Mouse (Mus musculus) lung, embryonic 15.5 days (tissue): ENCODE measurements around the gene Spc25. TPM values are rescaled to one million over a fixed set of nuclear protein-coding genes. Genes with fewer than 3 reads are reported as not detected.

Experiments used
- ATAC-seq: fragments of 200-750 bp; cut with Nextera tagmentation; 2 replicates; pipeline ENCODE4 v1.8.0; 2017; ENCODE audit warnings: moderate number of reproducible peaks, borderline replicate concordance; ENCODE audit not compliant: low FRiP score, low TSS enrichment; ENCODE audit errors: extremely low read depth
- H3K27ac ChIP-seq: fragments of 300-500 bp; sonication (generic); 2 replicates; pipeline ENCODE4 v1.5.1; 2015; ENCODE audit warnings: moderate library complexity, mild to moderate bottlenecking, inconsistent platforms
- H3K27me3 ChIP-seq: fragments of 300-500 bp; sonication (generic); 2 replicates; pipeline ENCODE4 v1.6.1; 2015; ENCODE audit warnings: inconsistent platforms
- H3K36me3 ChIP-seq: fragments of 300-500 bp; sonication (generic); 2 replicates; pipeline ENCODE4 v1.6.1; 2015; ENCODE audit warnings: inconsistent platforms
- H3K4me1 ChIP-seq: fragments of 300-500 bp; sonication (generic); 2 replicates; pipeline ENCODE4 v1.6.1; 2015; ENCODE audit warnings: inconsistent platforms
- H3K4me2 ChIP-seq: fragments of 300-500 bp; sonication (generic); 2 replicates; pipeline ENCODE4 v1.6.1; 2015; ENCODE audit warnings: inconsistent platforms, mild to moderate bottlenecking, moderate library complexity
- H3K4me3 ChIP-seq: fragments of 300-500 bp; sonication (generic); 2 replicates; pipeline ENCODE4 v1.5.1; 2015; ENCODE audit warnings: mild to moderate bottlenecking, inconsistent platforms
- H3K9ac ChIP-seq: fragments of 300-500 bp; sonication (generic); 2 replicates; pipeline ENCODE4 v1.6.1; 2015; ENCODE audit warnings: inconsistent platforms
- H3K9me3 ChIP-seq: fragments of 300-500 bp; sonication (generic); 2 replicates; pipeline ENCODE4 v1.6.1; 2016; ENCODE audit warnings: inconsistent platforms
- WGBS: fragments of 180-500 bp; shearing (Covaris S2); methylation state at CpG from one replicate; pipeline ENCODE4 v1.1.7; 2015; 5-methylcytosine and 5-hydroxymethylcytosine counted together
- polyA plus RNA-seq: library from polyadenylated mRNA; unstranded; fragments of >200 nt; fragmentation: Nextera tagmentation; extraction: Ambion mirVana; gene quantifications from 2 replicates; pipeline ENCODE4 v1.2.1, GENCODE M21; 2015

Gene Spc25
- polyA plus RNA-seq, 1 experiment from 2014 or later, result 183 TPM

GRCm38 (mm10) chr2:69221868-69222416, 15.9 kb upstream of the Spc25 start:
- no peaks in the 10 kb centered on the region for H3K4me1 ChIP-seq
- ATAC-seq, result no peak
- no peaks in the 10 kb centered on the region for H3K36me3 ChIP-seq
- no peaks in the 10 kb centered on the region for H3K27me3 ChIP-seq
- H3K4me2 ChIP-seq, result no peak overlapping the region
- H3K4me3 ChIP-seq, result no peak overlapping the region
- 58% methylated on average over 5 of the region's 5 CpGs for WGBS
- no peaks in the 10 kb centered on the region for H3K9me3 ChIP-seq
- no peak overlapping the region for H3K27ac ChIP-seq
- no peak overlapping the region for H3K9ac ChIP-seq

- 52% methylated on average over 7 of the region's 7 CpGs for WGBS
- no peak overlapping the region for H3K4me3 ChIP-seq
- ATAC-seq, result no peak
- no peaks in the 10 kb centered on the region for H3K4me1 ChIP-seq
- H3K4me2 ChIP-seq, result no peak overlapping the region
- H3K9ac ChIP-seq, result no peak overlapping the region
- no peaks in the 10 kb centered on the region for H3K36me3 ChIP-seq
- no peak overlapping the region for H3K27ac ChIP-seq
- H3K9me3 ChIP-seq, result no peaks in the 10 kb centered on the region
- no peaks in the 10 kb centered on the region for H3K27me3 ChIP-seq
These were observed 9.2 kb upstream of the Spc25 start for GRCm38 (mm10) chr2:69215242-69215641.

GRCm38 (mm10) chr2:69212652-69213051, 6.7 kb upstream of the Spc25 start:
- Histone ChIP-seq H3K36me3 (no peaks in the 10 kb centered on the region), H3K4me2 (no peak overlapping the region), H3K4me1 (no peaks in the 10 kb centered on the region), H3K9ac (no peak overlapping the region), H3K9me3 (no peaks in the 10 kb centered on the region), H3K27me3 (no peaks in the 10 kb centered on the region), H3K4me3 (no peak overlapping the region), H3K27ac (no peak overlapping the region)
- WGBS, result 68% methylated on average over 10 of the region's 10 CpGs
- ATAC-seq, result no peak

- 80% methylated on average over 7 of the region's 7 CpGs for WGBS
- ATAC-seq, result no peak
- no peaks in the 10 kb centered on the region for H3K9me3 ChIP-seq
- no peaks in the 10 kb centered on the region for H3K27me3 ChIP-seq
- H3K4me2 ChIP-seq, result no peak within 1 kb of the TSS
- H3K4me1 ChIP-seq, result no peaks in the 10 kb centered on the region
- no peak within 1 kb of the TSS for H3K27ac ChIP-seq
- H3K36me3 ChIP-seq, result no peaks in the 10 kb centered on the region
- H3K4me3 ChIP-seq, result no peak within 1 kb of the TSS
- H3K9ac ChIP-seq, result no peak within 1 kb of the TSS
These were observed 4.8 kb upstream of the Spc25 start, which contains the start of gene G6pc2 for GRCm38 (mm10) chr2:69210773-69211172. TSS of gene G6pc2 (plus strand) at chr2:69211073.

- WGBS, result 83% methylated on average over 3 of the region's 3 CpGs
- no peak overlapping the region for H3K27ac ChIP-seq
- H3K27me3 ChIP-seq, result no peaks in the 10 kb centered on the region
- no peak overlapping the region for H3K9ac ChIP-seq
- peaks cover 4% of the 10 kb centered on the region; the same call in 1 of the 2 replicates for H3K4me1 ChIP-seq
- no peak overlapping the region for H3K4me2 ChIP-seq
- no peak overlapping the region for H3K4me3 ChIP-seq
- no peaks in the 10 kb centered on the region for H3K9me3 ChIP-seq
- ATAC-seq, result no peak
- no peaks in the 10 kb centered on the region for H3K36me3 ChIP-seq
These were observed 3.7 kb upstream of the Spc25 start for GRCm38 (mm10) chr2:69209684-69210083.

- 17% methylated on average over 7 of the region's 7 CpGs for WGBS
- Histone ChIP-seq H3K4me3 (peak overlapping the region; percentile 93), H3K9me3 (no peaks in the 10 kb centered on the region), H3K4me2 (peak overlapping the region; percentile 52), H3K27ac (no peak overlapping the region), H3K4me1 (peaks cover 7% of the 10 kb centered on the region), H3K27me3 (no peaks in the 10 kb centered on the region), H3K9ac (peak overlapping the region; percentile 24; the same call in 1 of the 2 replicates), H3K36me3 (peaks cover 10% of the 10 kb centered on the region)
- peak; percentile 41; the same call in 1 of the 2 replicates for ATAC-seq
These were observed 529 bp upstream of the Spc25 start for GRCm38 (mm10) chr2:69206523-69206922.

GRCm38 (mm10) chr2:69205185-69205584, 809 bp downstream of the Spc25 start:
- Histone ChIP-seq H3K4me3 (peak overlapping the region; percentile 93), H3K4me1 (peaks cover 7% of the 10 kb centered on the region), H3K9me3 (no peaks in the 10 kb centered on the region), H3K9ac (peak overlapping the region; percentile 87), H3K4me2 (peak overlapping the region; percentile 61), H3K27me3 (no peaks in the 10 kb centered on the region), H3K27ac (no peak overlapping the region), H3K36me3 (peaks cover 18% of the 10 kb centered on the region)
- no peak for ATAC-seq
- 10% methylated on average over 6 of the region's 6 CpGs for WGBS

- H3K4me1 ChIP-seq, result no peaks in the 10 kb centered on the region
- H3K9ac ChIP-seq, result no peak overlapping the region
- H3K36me3 ChIP-seq, result peaks cover 50% of the 10 kb centered on the region
- 81% methylated on average over 5 of the region's 5 CpGs for WGBS
- H3K4me2 ChIP-seq, result no peak overlapping the region
- H3K9me3 ChIP-seq, result no peaks in the 10 kb centered on the region
- H3K4me3 ChIP-seq, result no peak overlapping the region
- H3K27ac ChIP-seq, result no peak overlapping the region
- no peak for ATAC-seq
- H3K27me3 ChIP-seq, result no peaks in the 10 kb centered on the region
These were observed 12.4 kb downstream of the Spc25 start for GRCm38 (mm10) chr2:69193555-69193954.

- peaks cover 38% of the 10 kb centered on the region for H3K36me3 ChIP-seq
- H3K27me3 ChIP-seq, result no peaks in the 10 kb centered on the region
- WGBS, result 77% methylated on average over 5 of the region's 5 CpGs
These were observed 14.9 kb downstream of the Spc25 start for GRCm38 (mm10) chr2:69191059-69191458.

GRCm38 (mm10) chr2:69189222-69189621, 16.8 kb downstream of the Spc25 start:
- Histone ChIP-seq H3K36me3 (peaks cover 22% of the 10 kb centered on the region), H3K9me3 (no peaks in the 10 kb centered on the region), H3K4me3 (no peak overlapping the region), H3K27me3 (no peaks in the 10 kb centered on the region), H3K4me1 (no peaks in the 10 kb centered on the region), H3K4me2 (no peak overlapping the region), H3K27ac (no peak overlapping the region), H3K9ac (no peak overlapping the region)
- ATAC-seq, result no peak
- 78% methylated on average over 4 of the region's 4 CpGs for WGBS

More at GRCm38 (mm10) chr2:69191059-69191458, 14.9 kb downstream of the Spc25 start:
- Histone ChIP-seq H3K27ac (no peak overlapping the region), H3K9ac (no peak overlapping the region), H3K4me1 (no peaks in the 10 kb centered on the region), H3K4me3 (no peak overlapping the region), H3K9me3 (no peaks in the 10 kb centered on the region), H3K4me2 (no peak overlapping the region)
- no peak for ATAC-seq

- WGBS, result 78% methylated on average over 6 of the region's 6 CpGs
- no peak for ATAC-seq
- Histone ChIP-seq H3K9me3 (no peaks in the 10 kb centered on the region), H3K36me3 (peaks cover 17% of the 10 kb centered on the region), H3K4me2 (no peak overlapping the region), H3K27ac (no peak overlapping the region), H3K4me1 (no peaks in the 10 kb centered on the region), H3K9ac (no peak overlapping the region), H3K27me3 (no peaks in the 10 kb centered on the region), H3K4me3 (no peak overlapping the region)
These were observed 17.3 kb downstream of the Spc25 start for GRCm38 (mm10) chr2:69188732-69189131.

- H3K9ac ChIP-seq, result no peak overlapping the region
- 0 out of 2 replicates have a peak, but pooled peaks have one; percentile 31 for ATAC-seq
- 91% methylated on average over 2 of the region's 2 CpGs for WGBS
- H3K4me3 ChIP-seq, result no peak overlapping the region
- H3K27ac ChIP-seq, result no peak overlapping the region
- no peaks in the 10 kb centered on the region for H3K9me3 ChIP-seq
- H3K27me3 ChIP-seq, result no peaks in the 10 kb centered on the region
- no peak overlapping the region for H3K4me2 ChIP-seq
- no peaks in the 10 kb centered on the region for H3K4me1 ChIP-seq
- peaks cover 10% of the 10 kb centered on the region for H3K36me3 ChIP-seq
These were observed 18.0 kb downstream of the Spc25 start for GRCm38 (mm10) chr2:69187990-69188389.

GRCm38 (mm10) chr2:69179721-69180120, 26.3 kb downstream of the Spc25 start:
- no peaks in the 10 kb centered on the region for H3K4me1 ChIP-seq
- no peak overlapping the region for H3K4me3 ChIP-seq
- no peak for ATAC-seq
- no peaks in the 10 kb centered on the region for H3K36me3 ChIP-seq
- H3K4me2 ChIP-seq, result no peak overlapping the region
- H3K27me3 ChIP-seq, result no peaks in the 10 kb centered on the region
- H3K9ac ChIP-seq, result no peak overlapping the region
- 80% methylated on average over 4 of the region's 4 CpGs for WGBS
- no peak overlapping the region for H3K27ac ChIP-seq
- no peaks in the 10 kb centered on the region for H3K9me3 ChIP-seq
